Mouse (Mus musculus) embryo, embryonic 11.5 days (tissue): ENCODE data around the gene Kif5c.

Source experiments
- DNase-seq: peaks from one replicate; pipeline ENCODE4 v3.0.0-alpha.2; 2012; ENCODE audit warnings: low read depth, low spot score

Kif5c gene

DNA sequence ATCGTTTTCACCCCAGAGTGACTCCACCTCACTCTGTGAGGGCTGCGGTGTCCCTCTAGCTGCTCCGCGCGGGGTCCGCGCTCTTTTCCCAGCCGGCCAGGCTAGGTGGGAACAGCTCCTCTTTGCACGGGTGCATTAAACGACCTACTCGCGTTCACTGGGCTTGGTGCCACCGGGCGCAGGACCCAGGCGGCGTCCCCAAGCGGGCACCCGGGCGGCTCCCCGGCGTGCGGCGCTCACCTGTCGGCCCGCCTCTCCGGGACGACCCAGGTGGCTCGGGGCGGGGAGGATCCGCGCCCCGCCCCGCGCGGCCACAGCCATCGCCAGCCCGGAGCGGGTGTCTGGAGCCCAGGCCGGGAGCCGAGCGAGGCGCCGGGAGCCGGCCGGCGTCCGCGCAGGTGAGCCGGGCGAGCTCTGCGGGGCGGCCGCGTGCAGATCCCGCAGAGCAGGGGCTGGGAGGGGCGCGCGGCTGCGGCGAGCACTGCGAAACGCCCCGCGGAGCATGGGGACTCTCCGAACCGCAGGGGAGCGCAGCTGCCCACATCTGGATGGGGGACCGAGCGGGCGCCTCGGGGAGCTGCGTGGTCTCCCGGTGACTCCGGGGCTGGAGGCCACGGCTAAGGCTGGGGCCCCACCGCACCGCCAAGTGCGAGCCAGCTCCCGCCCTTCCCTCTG lies 168.4 kb downstream of the Kif5c start, which contains the start of gene Lypd6b:
Lypd6b (plus strand) TSS at position 313 of the 675 bp plus-strand sequence.
- DNase-seq, result no peak

DNA sequence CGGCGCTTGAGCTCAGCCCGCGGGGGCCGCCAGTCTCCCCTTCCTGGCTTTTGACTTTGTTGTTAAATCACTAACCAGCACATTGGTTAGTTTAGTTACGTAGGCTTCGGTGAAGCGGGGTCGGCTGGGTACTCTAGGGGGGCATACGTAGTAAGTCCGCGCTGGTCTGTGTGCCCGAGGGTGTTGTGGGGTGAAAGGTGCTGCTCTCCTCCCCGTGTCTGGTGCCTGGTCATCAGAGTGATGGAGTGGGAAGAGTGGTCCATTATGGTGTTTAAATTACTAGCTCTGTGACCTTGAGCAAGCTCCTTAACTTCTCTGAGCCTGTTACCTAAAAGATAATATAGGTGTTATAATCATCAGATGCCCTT lies 168.9 kb downstream of the Kif5c start:
- DNase-seq, result no peak

DNA sequence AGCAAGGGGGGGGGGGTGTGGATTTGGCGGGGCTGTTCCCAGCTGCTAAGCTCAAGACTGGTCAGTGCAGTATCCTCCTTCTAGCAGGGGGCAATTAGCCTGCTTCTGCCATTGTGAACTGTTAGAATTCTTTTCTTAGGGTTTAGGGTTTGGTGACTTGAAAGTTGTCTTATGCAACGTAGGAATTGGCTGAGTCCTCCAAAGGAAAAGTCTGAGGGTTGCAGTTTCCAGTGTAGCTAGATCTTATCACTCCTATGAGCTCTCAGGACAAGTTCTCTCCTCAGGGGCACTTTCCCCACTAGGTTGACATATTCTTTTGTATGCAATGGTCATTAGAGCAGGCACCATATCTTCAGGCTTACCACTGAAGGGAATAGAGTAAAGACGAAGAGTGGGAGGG lies 169.5 kb downstream of the Kif5c start:
- DNase-seq, result no peak

GRCm38 (mm10) chr2:49789078-49789477 lies 170.0 kb downstream of the Kif5c start:
- DNase-seq, result no peak

DNA sequence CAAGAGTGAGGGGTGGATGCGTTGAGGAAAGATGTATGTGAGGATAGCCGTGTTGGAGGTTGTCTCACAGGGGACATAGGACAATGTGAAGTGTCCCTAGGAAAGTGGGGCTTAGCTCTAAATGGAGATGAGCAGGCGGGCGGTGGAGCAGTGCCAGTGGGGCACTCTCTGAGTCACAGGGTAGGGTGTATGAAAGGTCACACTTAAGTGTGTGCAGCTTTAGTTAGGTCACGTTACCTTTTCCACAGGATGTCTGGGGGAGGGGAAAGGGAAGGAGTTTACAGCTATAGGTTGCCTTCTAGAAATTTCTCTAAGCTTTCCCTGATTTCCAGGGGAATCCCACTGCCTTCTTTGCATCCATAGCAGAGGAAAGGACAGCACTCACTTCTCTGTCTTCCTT lies 170.4 kb downstream of the Kif5c start:
- no peak for DNase-seq

GRCm38 (mm10) chr2:49797444-49798143 lies 178.5 kb downstream of the Kif5c start:
- no peak for DNase-seq

- no peak for DNase-seq
Observed at GRCm38 (mm10) chr2:49804448-49804847, 185.3 kb downstream of the Kif5c start.

DNA sequence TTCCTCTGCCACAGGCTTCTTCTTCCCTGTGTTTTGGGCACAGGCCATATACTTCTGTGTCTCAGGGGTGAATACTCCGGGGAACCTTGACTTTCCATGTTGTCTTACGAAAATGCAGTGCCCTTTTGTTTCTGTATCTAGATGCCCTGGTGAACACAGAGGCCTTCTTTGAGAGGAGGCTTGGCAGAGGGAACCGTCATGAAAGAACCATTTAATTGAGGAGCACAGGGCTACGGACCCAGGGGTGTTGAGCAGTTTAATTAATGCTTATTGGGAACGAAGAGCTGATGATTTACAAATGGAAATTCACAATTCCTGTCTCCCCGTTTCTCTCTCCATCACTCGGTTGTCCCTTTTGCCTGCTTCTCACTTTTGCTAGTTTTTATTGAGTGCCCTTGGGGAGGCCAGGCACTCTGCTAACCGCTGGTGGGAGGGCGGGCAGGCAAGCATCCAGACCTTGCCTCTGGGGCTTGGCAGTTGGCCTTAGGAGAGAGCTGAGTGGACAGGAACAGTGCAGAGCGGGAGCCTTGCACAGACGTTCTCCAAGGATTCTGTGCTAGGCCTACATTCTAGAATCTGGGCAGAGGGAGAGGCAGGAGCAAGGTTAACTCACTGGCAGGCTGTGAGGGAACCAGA lies 186.8 kb downstream of the Kif5c start:
- DNase-seq, result no peak

DNA sequence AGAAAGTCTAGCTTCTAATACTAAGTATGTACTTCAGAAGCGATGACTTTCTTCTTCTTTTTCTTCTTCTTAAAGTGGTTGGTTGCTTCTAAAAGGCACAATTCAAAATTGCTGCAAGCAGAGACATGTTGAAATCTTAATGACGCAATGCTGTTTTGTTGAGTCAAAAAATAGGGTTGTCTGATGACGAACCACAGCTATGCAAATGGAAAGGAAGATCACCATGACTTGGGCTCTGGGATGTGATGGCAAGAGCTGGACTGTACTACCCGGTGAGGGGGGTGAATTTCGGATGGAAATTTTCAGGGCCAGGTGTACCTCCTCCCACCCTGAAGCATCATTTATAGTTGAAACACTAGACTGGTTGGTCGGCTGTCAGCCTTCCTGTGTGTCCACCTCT lies 190.4 kb downstream of the Kif5c start:
- no peak for DNase-seq

DNA sequence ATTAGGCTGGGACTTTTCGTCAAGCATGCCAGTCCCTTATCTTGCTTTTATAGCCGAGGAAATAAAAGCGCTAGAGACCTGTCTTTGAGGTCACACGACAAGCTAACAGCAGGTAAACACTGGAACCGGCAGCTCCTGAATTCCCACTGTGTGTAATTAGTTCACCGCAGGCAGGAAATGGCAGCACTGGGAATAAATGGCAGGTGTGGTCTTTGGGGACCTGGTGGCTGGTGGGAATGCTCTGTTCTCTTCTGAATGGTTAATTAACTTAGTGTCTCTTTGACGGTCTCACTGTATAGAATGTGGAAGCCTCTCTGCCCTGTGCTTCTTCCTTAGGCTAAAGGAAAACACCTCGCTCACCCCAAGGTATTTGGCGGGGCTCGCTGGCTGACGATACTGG lies 192.3 kb downstream of the Kif5c start:
- no peak for DNase-seq

- DNase-seq, result no peak
Observed at GRCm38 (mm10) chr2:49811871-49812363, 192.8 kb downstream of the Kif5c start.

DNA sequence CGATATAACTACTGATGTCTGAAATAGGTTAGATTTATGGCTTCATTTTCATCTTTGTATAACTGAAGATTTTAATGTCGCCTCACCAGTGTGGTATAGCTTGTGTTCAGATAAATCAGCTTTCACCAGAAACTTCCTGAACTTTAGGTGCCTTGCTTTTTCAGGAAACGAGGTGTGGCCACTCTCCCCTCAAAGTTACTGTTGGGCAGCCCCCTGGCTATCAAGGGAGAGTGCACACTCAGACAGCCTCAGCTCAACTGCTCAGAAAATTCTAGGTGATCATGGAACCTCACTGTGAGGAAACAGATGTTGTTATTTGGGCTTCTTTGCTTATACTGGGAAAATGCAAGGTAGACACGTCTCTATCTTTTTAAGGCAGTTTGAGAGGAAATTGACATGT lies 194.1 kb downstream of the Kif5c start:
- no peak for DNase-seq

GRCm38 (mm10) chr2:49814011-49814410 lies 194.9 kb downstream of the Kif5c start:
- DNase-seq, result no peak

GRCm38 (mm10) chr2:49815696-49816320 lies 196.7 kb downstream of the Kif5c start:
- no peak for DNase-seq

DNA sequence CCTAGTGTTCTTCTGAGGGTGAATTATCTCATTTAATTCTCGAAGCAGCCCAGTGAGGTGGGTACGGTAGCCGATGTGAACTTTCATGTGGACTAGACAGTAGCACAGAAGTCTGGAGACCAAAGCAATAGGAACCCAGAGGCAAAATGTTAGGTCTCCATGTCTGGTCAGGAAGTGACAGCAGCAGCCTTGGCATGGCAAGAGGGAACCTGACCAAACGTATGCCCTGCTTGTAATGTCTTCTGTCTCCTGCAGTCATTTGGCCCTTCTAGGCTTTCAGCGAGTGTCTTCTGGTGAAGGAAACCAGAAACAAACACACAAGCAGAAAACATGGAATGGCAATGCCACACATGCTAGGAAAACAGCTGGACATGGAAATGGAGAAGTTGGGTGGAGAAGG lies 197.5 kb downstream of the Kif5c start:
- DNase-seq, result no peak

GRCm38 (mm10) chr2:49817151-49817550 lies 198.1 kb downstream of the Kif5c start:
- DNase-seq, result no peak

- DNase-seq, result no peak
Observed at GRCm38 (mm10) chr2:49818126-49818525, 199.0 kb downstream of the Kif5c start.

DNA sequence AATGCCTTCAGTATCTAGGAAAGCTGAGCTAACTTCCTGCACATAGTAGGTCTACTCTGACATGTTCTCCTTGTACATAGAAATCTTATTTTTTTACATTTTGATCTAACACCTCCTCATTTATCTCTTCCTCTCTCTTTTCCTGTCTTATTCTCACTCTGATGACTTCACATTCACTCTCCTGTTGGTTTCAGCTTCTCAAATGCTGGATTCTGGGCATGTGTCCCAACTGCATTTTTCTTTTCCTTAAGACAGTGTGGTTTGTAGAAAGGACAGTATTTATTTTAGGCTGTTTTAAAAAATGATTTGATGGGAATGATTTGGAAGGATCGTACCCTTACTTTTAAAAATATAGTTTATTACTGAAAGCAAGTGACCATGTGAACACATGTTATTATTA lies 203.2 kb downstream of the Kif5c start:
- DNase-seq, result no peak
